Mouse (Mus musculus) CH12.LX (cell line): ENCODE results near the gene Babam2. TPM values are rescaled to one million over a fixed set of nuclear protein-coding genes. Genes with fewer than 3 reads are reported as not detected.

Source experiments
- DNase-seq: peaks from one replicate; pipeline ENCODE4 v3.0.0-alpha.2; 2013; ENCODE audit errors: extremely low read depth
- H3K27ac ChIP-seq: 2 replicates; pipeline ENCODE4 v1.5.1; 2012; ENCODE audit warnings: low read depth, mild to moderate bottlenecking, control low read depth, moderate library complexity; ENCODE audit not compliant: insufficient read depth
- H3K27me3 ChIP-seq: replicated peaks from 2 replicates; pipeline ENCODE3; 2012; ENCODE audit warnings: inconsistent platforms
- H3K36me3 ChIP-seq, 2 experiments: replicated peaks in 1 of 2; 2 replicates each; pipeline versions ENCODE3 to v1.6.1; 2012; ENCODE audit warnings: inconsistent platforms in 1 of 2, low read length in 1 of 2, mild to moderate bottlenecking in 1 of 2, mixed read lengths in 1 of 2, moderate library complexity in 1 of 2; ENCODE audit not compliant: control insufficient read depth in 1 of 2, insufficient read depth in 1 of 2
- H3K4me1 ChIP-seq, 2 experiments: 2 replicates each; pipeline ENCODE4 v1.6.1; 2012; ENCODE audit warnings: inconsistent platforms in 1 of 2, moderate library complexity in 1 of 2; ENCODE audit not compliant: insufficient read depth in 2 of 2, control insufficient read depth in 1 of 2
- H3K4me2 ChIP-seq: 2 replicates; pipeline ENCODE4 v1.6.1; 2012; ENCODE audit warnings: low read depth, mild to moderate bottlenecking, control low read depth; ENCODE audit not compliant: poor library complexity, insufficient read depth, severe bottlenecking
- H3K4me3 ChIP-seq, 3 experiments: fragments of 150-350 bp in 1 of 3; sonication (generic) in 1 of 3; replicated peaks in 1 of 3; 2 replicates each; pipeline versions ENCODE3 to v1.5.1; 2011 to 2012; ENCODE audit warnings: low read depth in 2 of 3, low read length in 2 of 3, mild to moderate bottlenecking in 2 of 3, moderate library complexity in 2 of 3, control low read depth in 1 of 3, improper control_type of control experiment in 1 of 3, inconsistent platforms in 1 of 3, mixed read lengths in 1 of 3; ENCODE audit not compliant: poor library complexity in 1 of 3
- H3K79me2 ChIP-seq: replicated peaks from 2 replicates; pipeline ENCODE4 v1.6.1; 2012; ENCODE audit warnings: mild to moderate bottlenecking, moderate library complexity; ENCODE audit not compliant: control insufficient read depth, poor library complexity, insufficient read depth, severe bottlenecking; ENCODE audit errors: extremely low read depth
- H3K9ac ChIP-seq: 2 replicates; pipeline ENCODE4 v1.6.1; 2012; ENCODE audit warnings: low read depth, mild to moderate bottlenecking, control low read depth, moderate library complexity; ENCODE audit not compliant: insufficient read depth
- H3K9me3 ChIP-seq: replicated peaks from 2 replicates; pipeline ENCODE3; 2012; ENCODE audit warnings: low read length, inconsistent platforms, mixed read lengths
- BHLHE40 ChIP-seq: IDR thresholded peaks from 2 replicates; pipeline ENCODE4 v1.6.1; 2011; ENCODE audit warnings: mild to moderate bottlenecking, low read depth, low read length, improper control_type of control experiment
- CHD1 ChIP-seq: IDR thresholded peaks from 2 replicates; pipeline ENCODE4 v1.6.1; 2012; ENCODE audit warnings: low read depth, low read length, improper control_type of control experiment, inconsistent platforms
- CTCF ChIP-seq, 2 experiments: IDR thresholded peaks in 1 of 2; conservative IDR thresholded peaks in 1 of 2; 2 replicates each; pipeline ENCODE4 v1.5.1; 2011 to 2012; ENCODE audit warnings: low read depth in 2 of 2, low read length in 2 of 2, improper control_type of control experiment in 1 of 2, inconsistent platforms in 1 of 2, mild to moderate bottlenecking in 1 of 2, moderate library complexity in 1 of 2
- E2F4 ChIP-seq: IDR thresholded peaks from 2 replicates; pipeline ENCODE4 v1.6.1; 2011; ENCODE audit warnings: low read depth, low read length, improper control_type of control experiment; ENCODE audit not compliant: insufficient replicate concordance
- ELF1 ChIP-seq: IDR thresholded peaks from 2 replicates; pipeline ENCODE4 v1.6.1; 2014; ENCODE audit warnings: low read depth, mild to moderate bottlenecking, inconsistent platforms, low read length, improper control_type of control experiment
- EP300 ChIP-seq: IDR thresholded peaks from 2 replicates; pipeline ENCODE4 v1.6.1; 2011; ENCODE audit warnings: low read length, improper control_type of control experiment
- ETS1 ChIP-seq: conservative IDR thresholded peaks from 2 replicates; pipeline ENCODE4 v1.6.1; 2012; ENCODE audit warnings: low read depth, mild to moderate bottlenecking, inconsistent platforms, low read length, improper control_type of control experiment, moderate library complexity
- GABPA ChIP-seq: IDR thresholded peaks from 2 replicates; pipeline ENCODE4 v1.6.1; 2012; ENCODE audit warnings: low read depth, low read length, improper control_type of control experiment, inconsistent platforms; ENCODE audit not compliant: insufficient replicate concordance
- HCFC1 ChIP-seq: IDR thresholded peaks from 2 replicates; pipeline ENCODE4 v1.6.1; 2012; ENCODE audit warnings: low read depth, mild to moderate bottlenecking, inconsistent platforms, low read length, improper control_type of control experiment
- IRF4 ChIP-seq: IDR thresholded peaks from 2 replicates; pipeline ENCODE4 v1.6.1; 2014; ENCODE audit warnings: low read depth, mild to moderate bottlenecking, inconsistent platforms, low read length, improper control_type of control experiment
- JUN ChIP-seq: IDR thresholded peaks from 2 replicates; pipeline ENCODE4 v1.6.1; 2011; ENCODE audit warnings: low read depth, mild to moderate bottlenecking, low read length, improper control_type of control experiment, moderate library complexity; ENCODE audit not compliant: insufficient read depth
- JUND ChIP-seq: conservative IDR thresholded peaks from 2 replicates; pipeline ENCODE4 v1.6.1; 2011; ENCODE audit warnings: low read depth, low read length, improper control_type of control experiment
- KAT2A ChIP-seq: IDR thresholded peaks from 2 replicates; pipeline ENCODE4 v1.6.1; 2012; ENCODE audit warnings: low read length, improper control_type of control experiment, inconsistent platforms; ENCODE audit not compliant: insufficient replicate concordance
- MAX ChIP-seq: IDR thresholded peaks from 2 replicates; pipeline ENCODE4 v1.6.1; 2011; ENCODE audit warnings: low read length, improper control_type of control experiment
- MAZ ChIP-seq: IDR thresholded peaks from 2 replicates; pipeline ENCODE4 v1.6.1; 2012; ENCODE audit warnings: low read depth, mild to moderate bottlenecking, inconsistent platforms, low read length, improper control_type of control experiment, moderate library complexity
- MEF2A ChIP-seq: IDR thresholded peaks from 2 replicates; pipeline ENCODE4 v1.6.1; 2014; ENCODE audit warnings: low read depth, mild to moderate bottlenecking, inconsistent platforms, low read length, improper control_type of control experiment, borderline replicate concordance
- MXI1 ChIP-seq: IDR thresholded peaks from 2 replicates; pipeline ENCODE4 v1.6.1; 2011; ENCODE audit warnings: mild to moderate bottlenecking, low read depth, low read length, improper control_type of control experiment
- NELFE ChIP-seq: IDR thresholded peaks from 2 replicates; pipeline ENCODE4 v1.6.1; 2011; ENCODE audit warnings: low read depth, low read length, improper control_type of control experiment
- POLR2A ChIP-seq: IDR thresholded peaks from 2 replicates; pipeline ENCODE4 v1.6.1; 2011; ENCODE audit warnings: low read depth, mild to moderate bottlenecking, improper control_type of control experiment, low read length
- RAD21 ChIP-seq: IDR thresholded peaks from 2 replicates; pipeline ENCODE4 v1.6.1; 2011; ENCODE audit warnings: low read depth, mild to moderate bottlenecking, low read length, improper control_type of control experiment, moderate library complexity
- RCOR1 ChIP-seq: conservative IDR thresholded peaks from 2 replicates; pipeline ENCODE4 v1.6.1; 2012; ENCODE audit warnings: low read depth, mild to moderate bottlenecking, inconsistent platforms, low read length, improper control_type of control experiment
- SIN3A ChIP-seq: IDR thresholded peaks from 2 replicates; pipeline ENCODE4 v1.6.1; 2012; ENCODE audit warnings: low read length, improper control_type of control experiment, inconsistent platforms
- SMC3 ChIP-seq: IDR thresholded peaks from 2 replicates; pipeline ENCODE4 v1.6.1; 2011; ENCODE audit warnings: low read depth, low read length, improper control_type of control experiment
- TBP ChIP-seq: conservative IDR thresholded peaks from 2 replicates; pipeline ENCODE4 v1.6.1; 2011; ENCODE audit warnings: low read depth, low read length, improper control_type of control experiment
- TCF12 ChIP-seq: IDR thresholded peaks from 2 replicates; pipeline ENCODE4 v1.6.1; 2014; ENCODE audit warnings: low read depth, mild to moderate bottlenecking, inconsistent platforms, low read length, improper control_type of control experiment
- UBTF ChIP-seq: IDR thresholded peaks from 2 replicates; pipeline ENCODE4 v1.6.1; 2012; ENCODE audit warnings: low read depth, mild to moderate bottlenecking, inconsistent platforms, low read length, improper control_type of control experiment, moderate library complexity
- USF2 ChIP-seq: conservative IDR thresholded peaks from 2 replicates; pipeline ENCODE4 v1.6.1; 2011; ENCODE audit warnings: low read depth, low read length, improper control_type of control experiment
- ZC3H11A ChIP-seq: IDR thresholded peaks from 2 replicates; pipeline ENCODE4 v1.6.1; 2012; ENCODE audit warnings: low read depth, mild to moderate bottlenecking, inconsistent platforms, low read length, improper control_type of control experiment
- ZKSCAN1 ChIP-seq: IDR thresholded peaks from 2 replicates; pipeline ENCODE4 v1.6.1; 2012; ENCODE audit warnings: low read depth, inconsistent platforms, low read length, improper control_type of control experiment, borderline replicate concordance
- ZMIZ1 ChIP-seq: IDR thresholded peaks from 2 replicates; pipeline ENCODE4 v1.6.1; 2012; ENCODE audit warnings: low read depth, mild to moderate bottlenecking, inconsistent platforms, low read length, improper control_type of control experiment
- ZNF384 ChIP-seq: IDR thresholded peaks from 2 replicates; pipeline ENCODE4 v1.6.1; 2012; ENCODE audit warnings: low read depth, low read length, improper control_type of control experiment, inconsistent platforms
- dilution Hi-C: fragments of 300-500 bp; cut with MboI; formaldehyde crosslinking; loops from 2 replicates; pipeline ENCODE4 v1.14.3; 2020; ENCODE audit warnings: low sequenced_read_pairs; ENCODE audit not compliant: extremely low pct_unique_long_range_greater_than_20kb, extremely low pct_ligation_motif_present
- in situ Hi-C: fragments of 300-500 bp; cut with MboI; formaldehyde crosslinking; loops from 3 replicates; pipeline ENCODE4 v1.14.3; 2019; ENCODE audit warnings: low sequenced_read_pairs, low pct_ligation_motif_present, low pct_unique_long_range_greater_than_20kb, mixed read lengths
- polyA plus RNA-seq: library from polyadenylated mRNA; unstranded; fragments of >175 nt; gene quantifications from 2 replicates; pipeline ENCODE4 v1.2.1, GENCODE M21; 2012; ENCODE audit warnings: low read depth; ENCODE audit not compliant: insufficient read length
- total RNA-seq, 2 experiments: library from RNA; depleted of rRNA; stranded (reverse); fragments of 300-350 nt in 1 of 2; fragments of >200 nt in 1 of 2; gene quantifications; 2 replicates each; pipeline ENCODE4 v1.2.3; 2012 to 2014

Babam2 gene
- total and polyA plus RNA-seq, 3 experiments: 38.2 to 78.0 (median 39.8) TPM

GRCm38 (mm10) chr5:31698297-31698726, 828 bp downstream of the Babam2 start (continued):
- TF ChIP-seq JUND (peak; percentile 58), TCF12 (no peak; the same call in 1 of the 2 replicates), MAZ (peak; percentile 83; the same call in 1 of the 2 replicates), NELFE (no peak; the same call in 1 of the 2 replicates), HCFC1 (peak; percentile 41), MEF2A (peak; percentile 51; the same call in 1 of the 2 replicates), UBTF (no peak), IRF4 (peak; percentile 62)

GRCm38 (mm10) chr5:31698931-31699330, 1.4 kb downstream of the Babam2 start:
- DNase-seq: no peak
- H3K4me3 ChIP-seq: peak overlapping the region in 1 of 3 experiments; percentile 2
- in situ Hi-C loops: loop anchor here (10.0 kb wide), 1 partner anchor 436 kb away; the partner anchor contains the start of gene Fosl2

GRCm38 (mm10) chr5:31699397-31699796, 1.9 kb downstream of the Babam2 start:
- Histone ChIP-seq H3K27me3 (no peaks in the 10 kb centered on the region), H3K4me2 (no peak overlapping the region), H3K9ac (no peak overlapping the region)

More at GRCm38 (mm10) chr5:31698931-31699330, 1.4 kb downstream of the Babam2 start:
- H3K36me3 ChIP-seq: peaks cover 11 to 26% of the 10 kb centered on the region in 2 experiments
- H3K4me1 ChIP-seq: peaks cover 0 to 30% of the 10 kb centered on the region in 2 experiments; a peak in 3 of 4 replicates
- TF ChIP-seq MAZ: no peak
- no peak for TF ChIP-seq E2F4
- TF ChIP-seq CHD1: no peak
- TF ChIP-seq ELF1: no peak
- no peak for TF ChIP-seq ETS1
- TF ChIP-seq ZMIZ1: no peak
- TF ChIP-seq RAD21: no peak
- no peak for TF ChIP-seq NELFE
- TF ChIP-seq ZKSCAN1: no peak
- TF ChIP-seq USF2: no peak
- TF ChIP-seq POLR2A: no peak
- TF ChIP-seq ZC3H11A: no peak
- no peak for TF ChIP-seq ZNF384
- TF ChIP-seq HCFC1: no peak
- no peak for TF ChIP-seq MAX
- TF ChIP-seq EP300: no peak
- no peak for TF ChIP-seq SIN3A
- no peak for TF ChIP-seq MXI1
- TF ChIP-seq, all 38 proteins: peak for 0
- Histone ChIP-seq H3K79me2 (no peaks in the 10 kb centered on the region), H3K4me2 (peak overlapping the region; percentile 29; the same call in 1 of the 2 replicates), H3K9ac (no peak overlapping the region), H3K9me3 (no peaks in the 10 kb centered on the region), H3K27ac (no peak overlapping the region), H3K27me3 (no peaks in the 10 kb centered on the region)
- dilution Hi-C loops: no loop called here

More at GRCm38 (mm10) chr5:31699397-31699796, 1.9 kb downstream of the Babam2 start:
- Histone ChIP-seq H3K4me3 (no peak overlapping the region), H3K79me2 (no peaks in the 10 kb centered on the region), H3K4me1 (peaks cover 0 to 30% of the 10 kb centered on the region in 2 experiments; a peak in 3 of 4 replicates), H3K36me3 (peaks cover 11 to 30% of the 10 kb centered on the region in 2 experiments), H3K27ac (no peak overlapping the region), H3K9me3 (no peaks in the 10 kb centered on the region)
- DNase-seq: no peak
- in situ Hi-C loops (loop anchor here (10.0 kb wide), 1 partner anchor 435 kb away; the partner anchor contains the start of gene Fosl2), dilution Hi-C loops (no loop called here)
- TF ChIP-seq USF2: no peak
- no peak for TF ChIP-seq RCOR1
- no peak for TF ChIP-seq EP300
- TF ChIP-seq KAT2A: no peak
- TF ChIP-seq ZKSCAN1: no peak
- no peak for TF ChIP-seq ELF1
- TF ChIP-seq SIN3A: no peak
- TF ChIP-seq JUN: no peak
- no peak for TF ChIP-seq TCF12
- TF ChIP-seq MAX: no peak
- no peak for TF ChIP-seq MXI1
- TF ChIP-seq CTCF (conservative IDR thresholded peaks at IDR 0.05 in 1 of 2, IDR thresholded peaks at IDR 0.05 in 1 of 2; ENCODE audit: low read depth in 2 of 2, low read length in 2 of 2): no peak
- no peak for TF ChIP-seq SMC3
- TF ChIP-seq POLR2A: no peak
- TF ChIP-seq BHLHE40: no peak
- no peak for TF ChIP-seq MEF2A
- TF ChIP-seq TBP: no peak
- no peak for TF ChIP-seq ZMIZ1
- TF ChIP-seq GABPA: no peak
